Mouse (Mus musculus): ENCODE data around the gene Errfi1.

The Errfi1 gene

GRCm38 (mm10) chr4:150879631-150880030 lies 25.9 kb downstream of the Errfi1 start:
- no peak for DNase-seq (ENCODE audit: low read depth, low spot score)

DNA sequence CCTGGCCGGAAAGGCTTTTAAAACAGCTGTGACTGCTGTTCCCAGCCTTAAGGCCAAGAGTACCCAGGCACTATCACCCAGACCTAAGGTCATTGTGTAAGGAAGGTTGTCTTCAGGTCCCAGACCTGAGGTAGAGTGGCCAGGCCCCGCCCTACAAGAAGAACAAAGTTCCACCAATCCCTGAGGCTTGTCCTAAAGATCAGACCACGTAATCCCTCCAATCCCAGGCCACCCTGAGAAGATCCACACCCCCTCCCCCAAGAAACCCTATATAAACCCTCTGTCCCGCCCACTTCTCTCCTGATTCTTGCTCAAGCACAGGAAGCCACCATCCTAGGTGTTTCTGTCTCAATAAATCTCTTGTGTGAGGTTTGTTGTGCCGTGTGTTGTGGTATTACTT lies 26.6 kb downstream of the Errfi1 start:
- DNase-seq (ENCODE audit: low read depth, low spot score), result peak; percentile 67

GRCm38 (mm10) chr4:150882632-150883031 lies 28.9 kb downstream of the Errfi1 start:
- DNase-seq (ENCODE audit: low read depth, low spot score), result no peak

DNA sequence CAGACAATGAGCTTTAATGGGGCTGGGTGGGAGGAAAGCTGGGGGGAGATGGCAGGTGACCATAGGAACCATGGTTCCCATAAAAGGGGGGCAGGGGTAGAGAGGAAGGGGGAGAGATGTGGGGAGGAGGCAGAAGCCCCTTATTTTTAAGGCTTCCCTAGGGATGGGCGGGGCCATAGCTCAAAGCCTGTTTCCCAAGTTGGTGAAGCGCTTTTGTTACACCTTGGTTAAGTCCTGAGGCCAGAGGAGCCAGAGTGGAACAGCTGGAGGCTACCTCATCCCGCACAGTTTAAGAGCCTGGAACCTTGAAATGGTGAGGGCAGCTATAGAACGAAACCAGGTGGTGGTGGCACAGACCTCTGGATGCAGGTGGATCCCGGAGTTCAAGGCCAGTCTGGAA lies 34.2 kb downstream of the Errfi1 start:
- DNase-seq (ENCODE audit: low read depth, low spot score), result no peak

DNA sequence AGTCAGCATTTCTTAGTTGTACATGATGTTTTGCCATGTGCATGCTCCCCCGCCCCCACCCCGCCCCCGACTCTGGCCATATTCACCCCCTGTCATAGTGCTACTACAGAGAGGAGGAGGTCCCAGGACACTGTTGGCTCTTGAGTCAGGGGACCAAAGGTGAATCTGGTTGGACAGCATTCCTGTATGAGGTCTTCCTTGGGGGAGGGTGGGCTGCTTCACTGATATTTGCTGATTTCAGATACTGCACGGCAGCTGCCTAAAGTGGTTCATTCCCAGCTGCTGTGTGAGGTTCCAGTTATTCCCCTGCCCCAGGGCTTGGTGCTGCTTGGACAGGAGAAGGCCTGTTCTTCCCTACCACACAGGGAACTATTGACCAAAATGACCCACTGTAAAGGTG lies 34.8 kb downstream of the Errfi1 start:
- DNase-seq (ENCODE audit: low read depth, low spot score), result no peak

GRCm38 (mm10) chr4:150889273-150889954 lies 35.7 kb downstream of the Errfi1 start:
- peak; percentile 73 for DNase-seq (ENCODE audit: low read depth, low spot score)

- DNase-seq (ENCODE audit: low read depth, low spot score), result peak; percentile 47
Measured at GRCm38 (mm10) chr4:150889955-150890315, 36.2 kb downstream of the Errfi1 start.

GRCm38 (mm10) chr4:150891308-150891707 lies 37.6 kb downstream of the Errfi1 start:
- DNase-seq (ENCODE audit: low read depth, low spot score), result no peak

DNA sequence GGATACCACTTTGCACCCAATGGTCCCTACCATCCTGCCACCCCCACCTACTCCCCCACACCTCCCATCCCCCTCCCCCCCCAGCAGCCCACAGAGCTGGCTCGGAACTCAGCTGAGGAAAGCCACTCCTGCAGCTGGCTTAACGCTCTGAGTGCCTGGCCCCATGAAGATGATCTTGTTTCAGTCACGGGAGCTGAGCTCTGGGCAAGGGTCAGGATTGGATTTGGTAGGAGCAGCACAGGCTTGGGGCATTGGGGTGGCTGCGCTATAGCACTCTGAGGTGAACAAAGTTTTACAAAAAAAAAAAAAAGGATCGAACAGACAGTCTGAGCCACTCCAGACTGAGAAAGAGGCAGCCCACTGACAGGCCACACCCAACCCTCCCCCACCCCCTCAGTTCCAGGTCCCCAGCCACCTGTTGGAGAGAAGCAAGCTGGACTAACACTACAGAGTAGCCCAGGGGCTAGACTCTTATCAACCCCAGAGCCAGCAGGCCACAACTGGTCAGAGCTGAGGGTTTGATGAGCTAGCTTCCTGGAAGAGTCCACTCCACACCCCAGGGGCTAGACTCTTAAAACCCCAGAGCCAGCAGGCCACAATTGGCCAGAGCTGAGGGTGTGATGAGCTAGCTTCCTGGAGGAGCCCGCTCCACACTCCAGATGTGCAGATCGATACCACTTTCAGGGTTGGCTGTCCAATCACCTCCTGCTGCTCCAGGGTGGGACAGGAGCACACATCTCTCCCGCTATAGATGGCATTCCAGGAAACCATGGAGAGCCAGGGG lies 41.2 kb downstream of the Errfi1 start:
- DNase-seq (ENCODE audit: low read depth, low spot score), result no peak

GRCm38 (mm10) chr4:150896896-150897624 lies 43.3 kb downstream of the Errfi1 start:
- DNase-seq (ENCODE audit: low read depth, low spot score), result no peak

- DNase-seq (ENCODE audit: low read depth, low spot score), result peak; percentile 79
Measured at GRCm38 (mm10) chr4:150898716-150899365, 45.1 kb downstream of the Errfi1 start.

- no peak for DNase-seq (ENCODE audit: low read depth, low spot score)
Measured at GRCm38 (mm10) chr4:150900486-150900885, 46.8 kb downstream of the Errfi1 start.

DNA sequence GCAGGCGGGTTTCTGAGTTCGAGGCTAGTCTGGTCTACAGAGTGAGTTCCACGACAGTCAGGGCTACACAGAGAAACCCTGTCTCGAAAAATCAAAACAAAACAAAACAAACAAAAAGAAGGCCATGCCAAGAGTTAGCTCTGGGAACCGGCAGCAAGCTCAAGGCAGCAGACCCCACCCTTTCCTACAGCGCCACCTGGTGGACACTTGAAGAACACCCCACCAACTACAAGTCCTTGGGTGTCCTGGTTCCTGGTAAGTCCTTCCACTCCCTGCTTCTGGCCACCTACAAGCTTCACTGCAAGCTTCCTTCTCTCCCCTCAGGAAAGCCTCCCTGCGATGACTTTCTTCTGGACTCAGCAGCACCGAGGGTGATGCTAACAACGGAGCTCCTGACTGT lies 47.9 kb downstream of the Errfi1 start:
- DNase-seq (ENCODE audit: low read depth, low spot score), result peak; percentile 84

DNA sequence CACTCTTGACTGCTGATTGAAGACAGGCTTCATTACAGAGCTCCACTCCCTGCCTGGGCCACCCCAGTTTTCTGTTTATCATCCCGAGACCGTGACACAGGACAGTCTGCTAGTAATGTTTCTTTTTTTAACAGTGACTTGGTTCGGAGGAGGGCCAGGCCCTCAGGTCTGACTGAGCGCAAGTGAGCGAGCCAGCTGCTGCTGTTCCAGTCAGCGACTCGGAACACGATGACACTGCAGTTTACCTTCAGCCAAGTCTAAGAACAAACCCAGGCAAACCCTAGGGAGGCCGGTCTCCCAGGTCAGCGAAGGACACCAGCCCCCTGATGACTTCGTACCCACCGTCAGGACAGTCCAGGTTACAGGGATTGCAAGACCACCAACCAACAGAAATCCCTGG lies 48.3 kb downstream of the Errfi1 start:
- no peak for DNase-seq (ENCODE audit: low read depth, low spot score)

- DNase-seq (ENCODE audit: low read depth, low spot score), result no peak
Measured at GRCm38 (mm10) chr4:150903091-150903742, 49.5 kb downstream of the Errfi1 start.

DNA sequence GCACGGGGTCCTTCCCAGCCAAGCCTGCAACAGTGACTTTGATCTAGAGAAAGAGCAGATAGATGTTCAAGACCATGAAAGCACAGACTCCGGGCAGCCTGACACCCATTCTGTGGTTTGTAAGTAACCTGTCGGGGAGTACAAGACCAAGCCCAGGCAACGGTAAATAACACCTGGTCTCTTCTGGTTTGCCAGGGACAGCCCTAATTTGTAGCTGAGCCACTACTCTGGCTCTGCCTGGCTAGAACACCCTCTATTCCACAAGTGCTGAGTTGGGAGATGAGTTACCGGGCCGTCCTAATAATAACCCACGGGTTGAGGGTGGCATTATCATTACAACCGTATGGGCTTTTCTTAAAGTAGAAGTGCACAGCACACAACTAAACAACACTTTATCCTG lies 53.4 kb downstream of the Errfi1 start:
- no peak for DNase-seq (ENCODE audit: low read depth, low spot score)

DNA sequence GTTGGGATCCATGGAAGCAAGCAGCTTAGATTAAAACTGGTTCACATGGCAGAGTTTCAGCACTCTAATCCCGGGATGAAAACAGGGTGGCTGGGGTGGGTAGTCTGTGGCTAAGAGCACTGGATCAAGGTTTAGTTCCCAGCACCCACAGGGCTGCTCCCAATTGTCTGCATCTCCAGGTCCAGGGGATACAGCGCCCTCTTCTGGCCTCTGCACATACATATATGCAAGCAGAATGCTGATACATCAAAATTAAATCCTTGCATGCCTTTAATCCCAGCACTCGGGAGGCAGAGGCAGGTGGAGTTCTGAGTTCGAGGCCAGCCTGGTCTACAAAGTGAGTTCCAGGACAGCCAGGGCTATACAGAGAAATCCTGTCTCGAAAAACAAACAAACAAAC lies 54.8 kb downstream of the Errfi1 start:
- peak; percentile 57 for DNase-seq (ENCODE audit: low read depth, low spot score)

GRCm38 (mm10) chr4:150909451-150910156 lies 55.9 kb downstream of the Errfi1 start:
- peak; percentile 99 for DNase-seq (ENCODE audit: low read depth, low spot score)

DNA sequence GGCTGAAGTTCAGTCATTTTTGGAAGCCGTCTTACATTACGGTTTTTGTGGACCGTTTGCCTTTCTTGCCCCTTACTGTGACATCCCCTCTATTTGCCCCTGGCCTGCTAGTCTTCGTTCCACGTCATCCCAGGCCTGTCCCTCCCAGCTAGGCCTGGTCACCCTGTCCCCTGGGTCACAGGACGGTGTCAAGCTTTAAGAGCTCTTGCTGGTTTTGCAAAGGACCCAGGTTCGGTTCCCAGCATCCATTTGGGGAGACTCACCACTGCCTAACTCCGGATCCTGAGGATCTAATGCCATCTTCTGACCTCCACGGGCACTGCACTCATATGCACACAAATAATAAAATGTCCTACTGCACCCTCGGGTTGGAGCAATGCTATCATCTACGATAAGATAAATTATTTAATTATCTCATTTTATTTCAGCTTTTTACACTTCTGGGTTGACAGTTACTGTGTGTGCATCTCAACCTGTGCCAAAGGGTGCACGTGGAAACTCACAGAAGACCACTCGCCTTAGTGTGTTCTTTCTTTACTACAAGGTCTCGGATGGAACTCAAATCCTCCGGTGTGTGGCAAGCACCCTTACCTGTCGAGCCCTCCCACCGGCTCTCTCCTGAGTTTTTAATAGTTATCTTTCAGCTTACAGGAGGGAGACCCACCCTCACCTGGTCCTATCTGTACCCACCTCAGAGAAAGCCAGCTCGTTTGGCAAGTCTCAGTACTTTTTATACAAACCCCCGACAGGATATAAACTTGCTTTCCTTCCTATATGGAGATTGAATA lies 56.6 kb downstream of the Errfi1 start:
- peak; percentile 76 for DNase-seq (ENCODE audit: low read depth, low spot score)

DNA sequence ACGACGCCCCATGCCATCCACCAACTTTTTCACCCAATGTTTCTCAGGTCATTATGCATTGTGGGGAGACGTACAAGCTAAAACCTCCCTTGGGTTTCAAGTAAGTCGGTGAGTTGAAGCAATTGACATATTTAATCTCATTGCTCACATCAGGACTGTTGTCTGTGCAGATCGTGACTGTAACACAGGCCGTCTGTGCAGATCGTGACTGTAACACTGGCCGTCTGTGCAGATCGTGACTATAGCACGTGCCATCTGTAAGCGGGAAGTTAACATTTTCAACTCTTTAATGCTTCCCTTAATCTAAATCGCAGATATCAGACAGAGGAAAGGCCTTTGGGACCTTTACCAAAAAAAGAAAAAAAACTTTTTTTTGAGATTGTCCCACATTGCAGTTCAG lies 60.0 kb downstream of the Errfi1 start:
- DNase-seq (ENCODE audit: low read depth, low spot score), result no peak

All from ES-CJ7 (cell line).